Mouse (Mus musculus) hindbrain, embryonic 13.5 days (tissue): ENCODE measurements around the gene Nde1. TPM values are rescaled to one million over a fixed set of nuclear protein-coding genes. Genes with fewer than 3 reads are reported as not detected.
A peak's percentile ranks its signal among the peaks of the same experiment; 100 is the strongest.

ENCODE experiments used
- ATAC-seq: fragments of 200-750 bp; cut with Nextera tagmentation; 2 replicates; pipeline ENCODE4 v1.8.0; 2017; ENCODE audit warnings: moderate TSS enrichment; ENCODE audit not compliant: low FRiP score
- H3K27ac ChIP-seq: fragments of 300-500 bp; sonication (generic); 2 replicates; pipeline ENCODE4 v1.5.1; 2015; ENCODE audit warnings: inconsistent platforms, mild to moderate bottlenecking, moderate library complexity
- H3K27me3 ChIP-seq: fragments of 300-500 bp; sonication (generic); 2 replicates; pipeline ENCODE4 v1.6.1; 2015; ENCODE audit warnings: mild to moderate bottlenecking, inconsistent platforms
- H3K36me3 ChIP-seq: fragments of 300-500 bp; sonication (generic); 2 replicates; pipeline ENCODE4 v1.6.1; 2015; ENCODE audit warnings: mild to moderate bottlenecking, inconsistent platforms
- H3K4me1 ChIP-seq: fragments of 300-500 bp; sonication (generic); replicated peaks from 2 replicates; pipeline ENCODE4 v1.6.1; 2015; ENCODE audit warnings: inconsistent platforms
- H3K4me2 ChIP-seq: fragments of 300-500 bp; sonication (generic); 2 replicates; pipeline ENCODE4 v1.6.1; 2015; ENCODE audit warnings: inconsistent platforms, mild to moderate bottlenecking, moderate library complexity
- H3K4me3 ChIP-seq: fragments of 300-500 bp; sonication (generic); 2 replicates; pipeline ENCODE4 v1.5.1; 2015; ENCODE audit warnings: mild to moderate bottlenecking, inconsistent platforms
- H3K9ac ChIP-seq: fragments of 300-500 bp; sonication (generic); 2 replicates; pipeline ENCODE4 v1.6.1; 2015; ENCODE audit warnings: mild to moderate bottlenecking, inconsistent platforms
- H3K9me3 ChIP-seq: fragments of 300-500 bp; sonication (generic); 2 replicates; pipeline ENCODE4 v1.6.1; 2016; ENCODE audit warnings: inconsistent platforms
- WGBS: fragments of 180-500 bp; shearing (Covaris S2); methylation state at CpG from one replicate; pipeline ENCODE4 v1.1.7; 2015; 5-methylcytosine and 5-hydroxymethylcytosine counted together
- polyA plus RNA-seq: library from polyadenylated mRNA; unstranded; fragments of >200 nt; fragmentation: Nextera tagmentation; extraction: Ambion mirVana; gene quantifications from 2 replicates; pipeline ENCODE4 v1.2.1, GENCODE M21; 2015

Nde1 gene
- 35.6 and 39.3 TPM in 2 replicates for polyA plus RNA-seq

DNA sequence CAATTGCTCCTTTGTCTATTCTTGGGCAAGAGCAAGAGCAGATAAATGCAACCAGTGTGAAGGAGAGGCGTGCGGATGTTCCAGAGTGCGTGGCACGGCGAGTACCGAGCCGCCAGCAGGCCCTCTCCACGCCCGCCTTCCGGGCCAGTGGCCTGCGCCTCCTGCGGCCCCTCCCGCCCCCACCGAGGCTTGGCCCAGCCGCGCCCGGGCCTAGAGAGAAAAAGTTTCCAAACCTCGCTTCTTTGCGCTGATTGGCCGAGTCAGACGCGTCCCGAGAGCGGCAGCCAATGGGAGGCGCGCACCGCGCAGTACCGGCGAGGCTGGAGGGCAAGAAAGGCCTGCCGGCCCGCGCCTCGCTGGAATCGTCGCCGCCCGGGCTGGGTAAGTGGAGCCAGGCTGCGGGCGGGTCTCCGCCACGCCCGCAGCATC lies at the start of gene Nde1, which contains the start of gene Marf1:
Nde1 (plus strand) TSS at position 288 of the 429 bp plus-strand sequence.
Marf1 (minus strand) TSS at position 364 of the 429 bp plus-strand sequence.
- ATAC-seq, result peak; percentile 67
- Histone ChIP-seq H3K36me3 (no peaks in the 10 kb centered on the region), H3K4me3 (peak within 1 kb of the TSS; percentile 65), H3K27me3 (no peaks in the 10 kb centered on the region), H3K4me2 (peak within 1 kb of the TSS; percentile 69), H3K4me1 (peaks cover 21% of the 10 kb centered on the region), H3K27ac (peak within 1 kb of the TSS; percentile 48), H3K9me3 (no peaks in the 10 kb centered on the region), H3K9ac (peak within 1 kb of the TSS; percentile 82)
- WGBS, result under 1% methylated on average over 40 of the region's 43 CpGs

DNA sequence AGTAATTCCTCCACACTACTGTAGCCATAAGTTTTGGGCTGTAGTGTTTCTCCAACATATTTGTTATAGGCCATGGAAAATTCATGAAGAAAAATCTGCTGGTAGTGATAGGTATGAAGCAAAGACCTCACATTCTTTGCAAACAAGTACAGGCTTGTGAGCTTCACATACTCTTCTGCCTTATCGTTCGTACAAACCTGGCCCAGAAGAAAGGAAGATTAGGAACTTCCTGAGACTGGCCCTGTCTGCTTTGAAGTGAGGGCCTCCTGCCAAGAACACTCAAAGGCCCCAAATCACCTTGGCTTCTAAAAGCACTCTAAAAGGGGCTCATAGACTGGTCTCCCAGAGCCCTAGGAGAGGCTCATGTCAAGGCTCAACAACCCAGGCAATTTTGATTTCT lies 45.8 kb upstream of the Nde1 start:
- Histone ChIP-seq H3K4me3 (no peak overlapping the region), H3K9me3 (no peaks in the 10 kb centered on the region), H3K4me1 (no peaks in the 10 kb centered on the region), H3K9ac (no peak overlapping the region), H3K4me2 (no peak overlapping the region), H3K27me3 (no peaks in the 10 kb centered on the region), H3K36me3 (peaks cover 74% of the 10 kb centered on the region), H3K27ac (no peak overlapping the region)
- no peak for ATAC-seq
- WGBS, result 86% methylated on average over 2 of the region's 2 CpGs

DNA sequence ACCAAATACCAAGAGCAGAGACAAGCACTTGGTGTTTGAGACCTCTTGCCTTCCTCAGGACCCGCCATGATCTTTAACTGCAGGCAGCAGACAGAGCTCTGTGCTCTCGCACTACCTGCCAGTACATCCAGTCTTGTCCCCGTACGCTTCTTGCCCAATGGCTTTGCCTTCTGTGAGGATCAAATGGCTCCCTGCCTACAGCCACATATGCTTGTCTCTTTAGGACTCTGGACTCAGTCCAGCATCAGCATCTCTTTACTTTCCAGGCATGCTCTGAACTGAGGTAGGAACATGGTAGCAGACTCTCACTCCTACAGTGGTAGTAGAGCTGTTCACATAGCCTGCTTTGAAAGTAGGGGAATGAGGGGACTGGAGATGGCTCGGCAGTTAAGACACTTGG lies 42.1 kb upstream of the Nde1 start:
- no peaks in the 10 kb centered on the region for H3K9me3 ChIP-seq
- no peak overlapping the region for H3K27ac ChIP-seq
- no peak for ATAC-seq
- WGBS, result 95% methylated on average over 5 of the region's 5 CpGs
- H3K36me3 ChIP-seq, result peaks cover 81% of the 10 kb centered on the region
- H3K4me2 ChIP-seq, result no peak overlapping the region
- no peaks in the 10 kb centered on the region for H3K27me3 ChIP-seq
- no peak overlapping the region for H3K4me3 ChIP-seq
- no peak overlapping the region for H3K9ac ChIP-seq
- no peaks in the 10 kb centered on the region for H3K4me1 ChIP-seq

DNA sequence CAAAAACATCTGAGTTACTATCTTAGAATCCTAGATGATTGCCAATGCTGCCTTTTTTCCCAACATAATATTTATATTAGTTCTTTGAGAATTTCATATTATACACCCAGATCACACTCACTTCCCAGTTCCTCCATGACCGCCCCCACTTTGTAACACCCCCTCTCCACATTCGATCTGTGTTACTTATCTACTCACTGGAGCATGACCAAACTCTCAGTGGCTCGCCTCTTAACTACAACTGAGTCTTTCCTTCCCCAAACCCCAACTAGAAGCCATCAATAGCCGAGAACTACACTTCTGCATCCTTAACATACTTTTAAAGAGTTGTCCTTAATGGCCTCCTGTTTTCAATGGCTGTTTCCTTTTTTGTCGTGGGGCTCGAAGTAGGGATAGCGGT lies 41.5 kb upstream of the Nde1 start:
- no peak overlapping the region for H3K4me3 ChIP-seq
- no peak for ATAC-seq
- H3K9me3 ChIP-seq, result no peaks in the 10 kb centered on the region
- no peak overlapping the region for H3K9ac ChIP-seq
- H3K27ac ChIP-seq, result no peak overlapping the region
- no peaks in the 10 kb centered on the region for H3K27me3 ChIP-seq
- peaks cover 81% of the 10 kb centered on the region for H3K36me3 ChIP-seq
- H3K4me1 ChIP-seq, result no peaks in the 10 kb centered on the region
- WGBS, result 96% methylated on average over 7 of the region's 7 CpGs
- H3K4me2 ChIP-seq, result no peak overlapping the region

DNA sequence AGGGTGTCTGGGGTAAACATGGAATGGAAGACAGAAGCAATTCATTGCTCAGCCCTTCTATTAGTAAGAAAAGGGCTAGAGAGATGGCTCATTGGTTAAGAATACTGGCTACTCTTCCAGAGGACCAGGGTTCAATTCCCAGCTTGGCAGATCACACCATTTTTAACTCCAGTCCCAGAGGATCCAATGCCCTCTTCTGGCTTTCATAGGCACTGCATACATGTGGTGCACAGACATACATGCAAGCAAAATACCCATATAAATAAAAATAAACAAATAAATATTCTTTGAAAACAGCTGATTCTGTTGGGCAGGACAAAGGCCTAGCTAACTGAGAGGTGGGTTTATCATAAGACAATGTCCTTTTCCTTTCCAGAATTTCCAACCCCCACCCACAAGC lies 40.5 kb upstream of the Nde1 start:
- Histone ChIP-seq H3K27ac (no peak overlapping the region), H3K4me3 (no peak overlapping the region), H3K4me1 (no peaks in the 10 kb centered on the region), H3K36me3 (peaks cover 79% of the 10 kb centered on the region), H3K9ac (no peak overlapping the region), H3K4me2 (no peak overlapping the region), H3K27me3 (no peaks in the 10 kb centered on the region), H3K9me3 (no peaks in the 10 kb centered on the region)
- no peak for ATAC-seq

DNA sequence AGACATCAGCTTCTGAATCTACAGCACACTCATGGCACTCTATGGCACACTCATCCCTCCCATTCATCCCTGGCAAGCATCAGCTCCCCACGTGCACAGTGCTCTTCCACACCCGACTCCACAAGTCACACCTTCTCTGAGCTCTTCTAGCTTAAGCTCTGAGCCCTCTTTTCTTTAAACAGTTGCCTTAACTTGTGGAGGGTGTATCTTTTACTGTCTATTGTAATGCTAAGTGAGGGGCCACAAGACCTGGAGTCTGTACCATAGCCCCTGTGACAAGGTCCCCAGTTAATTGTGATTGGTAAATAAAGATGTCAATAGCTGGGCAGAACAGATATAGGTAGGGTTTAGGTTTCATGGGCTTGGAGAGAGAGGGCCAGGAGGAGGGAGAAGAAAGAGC lies 39.2 kb upstream of the Nde1 start:
- H3K4me1 ChIP-seq, result no peaks in the 10 kb centered on the region
- H3K9me3 ChIP-seq, result no peaks in the 10 kb centered on the region
- WGBS, result 84% methylated on average over 2 of the region's 2 CpGs
- H3K27ac ChIP-seq, result no peak overlapping the region
- no peaks in the 10 kb centered on the region for H3K27me3 ChIP-seq
- peaks cover 88% of the 10 kb centered on the region for H3K36me3 ChIP-seq
- ATAC-seq, result no peak
- no peak overlapping the region for H3K4me2 ChIP-seq
- no peak overlapping the region for H3K4me3 ChIP-seq
- no peak overlapping the region for H3K9ac ChIP-seq

DNA sequence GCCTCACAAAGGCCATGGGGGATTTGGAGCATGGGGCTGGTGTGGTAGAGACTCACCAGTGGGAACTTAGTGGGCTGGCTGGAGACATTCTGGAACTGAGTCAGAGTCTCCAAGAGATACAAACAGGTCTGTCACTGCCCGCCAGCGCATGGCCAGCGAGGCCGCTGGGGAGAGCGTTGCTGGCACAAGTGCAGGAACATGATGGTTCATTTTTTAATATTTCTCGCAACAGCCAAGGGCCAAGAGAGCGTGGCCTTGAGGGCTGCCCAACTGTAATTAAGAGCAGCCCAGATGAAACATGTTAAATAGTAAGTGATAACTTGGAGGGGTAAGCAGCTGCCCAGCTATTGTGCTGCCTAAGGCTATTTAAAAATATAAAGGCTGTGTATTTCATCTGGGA lies 38.4 kb upstream of the Nde1 start:
- Histone ChIP-seq H3K4me3 (no peak overlapping the region), H3K27ac (no peak overlapping the region), H3K9me3 (no peaks in the 10 kb centered on the region), H3K9ac (no peak overlapping the region), H3K4me2 (no peak overlapping the region), H3K4me1 (no peaks in the 10 kb centered on the region), H3K27me3 (no peaks in the 10 kb centered on the region), H3K36me3 (peaks cover 96% of the 10 kb centered on the region)
- no peak for ATAC-seq
- 98% methylated on average over 7 of the region's 7 CpGs for WGBS

DNA sequence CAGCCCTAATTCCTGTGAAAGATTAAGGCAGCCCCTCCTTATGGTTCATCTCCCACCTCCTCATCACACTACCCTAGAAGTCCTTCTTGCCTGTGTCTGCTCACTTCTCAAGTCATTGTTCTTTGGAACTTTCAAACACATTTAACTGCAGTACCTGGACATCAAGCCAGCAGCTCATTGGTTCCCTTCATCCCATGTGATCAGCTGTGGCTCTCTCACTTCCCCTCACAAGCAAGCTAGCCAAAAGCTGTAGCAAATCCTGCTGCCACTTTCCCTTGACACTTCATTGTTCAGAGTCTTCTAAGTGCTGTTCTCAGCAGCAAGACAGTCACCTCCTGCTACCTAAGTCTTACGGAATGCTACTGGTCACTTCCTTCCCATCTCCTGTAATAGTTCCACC lies 37.8 kb upstream of the Nde1 start:
- H3K27ac ChIP-seq, result no peak overlapping the region
- H3K4me2 ChIP-seq, result no peak overlapping the region
- ATAC-seq, result no peak
- H3K27me3 ChIP-seq, result no peaks in the 10 kb centered on the region
- no peak overlapping the region for H3K4me3 ChIP-seq
- no peaks in the 10 kb centered on the region for H3K9me3 ChIP-seq
- peaks cover 98% of the 10 kb centered on the region for H3K36me3 ChIP-seq
- WGBS, result 97% methylated on average over 1 of the region's 1 CpGs
- H3K9ac ChIP-seq, result no peak overlapping the region
- no peaks in the 10 kb centered on the region for H3K4me1 ChIP-seq

DNA sequence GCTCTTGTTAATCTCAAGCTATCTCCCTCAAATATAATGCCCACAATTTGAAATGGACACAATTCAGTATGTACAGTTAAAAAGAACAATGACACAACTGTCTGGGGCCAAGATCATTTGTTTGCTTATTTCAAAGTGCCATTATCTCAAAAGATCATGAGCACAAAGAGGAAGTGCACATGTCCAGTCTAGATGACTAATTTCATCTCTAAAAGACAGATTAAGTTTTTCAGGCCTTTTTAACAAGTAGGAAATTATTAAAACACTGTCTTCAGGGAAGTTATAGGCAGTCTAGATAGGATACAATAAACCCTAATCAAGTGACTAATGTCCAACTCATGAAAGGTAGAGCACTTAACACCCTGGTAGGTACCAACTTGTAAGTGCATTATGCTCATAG lies 34.1 kb upstream of the Nde1 start:
- Histone ChIP-seq H3K27ac (no peak overlapping the region), H3K27me3 (no peaks in the 10 kb centered on the region), H3K4me2 (no peak overlapping the region), H3K9ac (no peak overlapping the region), H3K4me3 (no peak overlapping the region), H3K9me3 (no peaks in the 10 kb centered on the region), H3K4me1 (no peaks in the 10 kb centered on the region), H3K36me3 (peaks cover 98% of the 10 kb centered on the region)
- no peak for ATAC-seq

DNA sequence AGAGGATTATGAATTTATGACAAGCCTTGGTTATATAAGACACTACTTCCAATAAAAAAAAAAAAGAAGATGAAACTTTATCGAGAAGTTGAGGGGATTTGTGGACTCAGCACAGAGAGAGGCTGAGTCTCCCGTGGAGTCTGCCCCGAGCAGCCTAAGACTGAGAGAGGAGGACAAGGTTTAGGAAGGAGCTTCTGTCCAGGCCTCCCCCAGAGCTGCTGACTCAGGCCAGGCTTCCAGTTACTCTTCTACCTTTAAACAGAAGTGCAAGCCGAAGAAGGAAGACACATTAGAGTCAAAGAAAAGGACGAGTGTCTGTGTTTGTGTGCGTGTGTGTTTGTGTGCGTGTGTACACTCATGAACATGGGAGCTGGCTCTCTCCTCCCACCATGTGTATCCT lies 32.3 kb upstream of the Nde1 start:
- H3K36me3 ChIP-seq, result peaks cover 98% of the 10 kb centered on the region
- H3K4me1 ChIP-seq, result no peaks in the 10 kb centered on the region

DNA sequence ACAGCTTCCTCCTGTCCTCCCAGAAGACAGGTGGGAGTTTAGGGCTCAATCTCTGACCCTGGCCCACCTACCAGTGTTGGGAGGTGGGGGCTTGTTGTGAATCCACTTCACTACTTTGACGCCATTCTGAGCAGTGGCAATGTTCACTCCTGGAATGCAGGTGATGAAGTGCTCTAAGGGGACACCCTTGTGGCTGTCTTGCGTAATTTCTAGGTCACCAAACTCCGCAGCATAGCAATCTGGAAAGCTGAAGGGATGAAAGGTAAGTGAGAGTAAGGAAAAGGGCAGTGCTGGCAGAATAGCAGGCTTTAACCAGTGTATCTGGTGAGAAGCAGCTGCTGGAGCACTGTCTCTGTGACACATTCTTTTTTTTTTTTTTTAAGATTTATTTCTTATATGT lies 31.7 kb upstream of the Nde1 start:
- 90% methylated on average over 3 of the region's 3 CpGs for whole genome bisulfite sequencing
- H3K27ac ChIP-seq, result no peak overlapping the region
- H3K4me3 ChIP-seq, result no peak overlapping the region

More for the DNA sequence above, 32.3 kb upstream of the Nde1 start:
- no peaks in the 10 kb centered on the region for H3K9me3 ChIP-seq
- H3K27me3 ChIP-seq, result no peaks in the 10 kb centered on the region
- no peak overlapping the region for H3K9ac ChIP-seq
- no peak for ATAC-seq
- no peak overlapping the region for H3K4me3 ChIP-seq
- whole genome bisulfite sequencing, result 94% methylated on average over 7 of the region's 7 CpGs
- H3K27ac ChIP-seq, result no peak overlapping the region
- no peak overlapping the region for H3K4me2 ChIP-seq

DNA sequence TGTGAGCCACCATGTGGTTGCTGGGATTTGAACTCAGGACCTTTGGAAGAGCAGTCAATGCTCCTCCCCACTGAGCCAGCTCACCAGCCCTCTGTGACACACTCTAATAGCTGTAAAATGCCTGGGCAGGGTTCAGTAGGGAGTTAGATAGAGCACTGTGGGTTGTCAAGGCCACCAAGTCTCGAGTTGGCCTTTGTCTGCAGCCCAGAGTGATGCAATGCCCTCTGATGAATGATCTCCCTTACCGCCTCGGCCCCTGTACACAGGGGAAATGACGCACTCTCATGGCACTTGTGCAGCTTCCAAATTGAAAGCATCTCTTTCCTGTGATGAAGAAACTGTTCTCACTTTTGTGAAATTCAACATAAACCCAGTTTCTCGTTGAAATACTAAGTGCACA lies 31.2 kb upstream of the Nde1 start:
- no peak overlapping the region for H3K4me3 ChIP-seq
- H3K27me3 ChIP-seq, result no peaks in the 10 kb centered on the region
- no peaks in the 10 kb centered on the region for H3K9me3 ChIP-seq
- peaks cover 99% of the 10 kb centered on the region for H3K36me3 ChIP-seq
- no peaks in the 10 kb centered on the region for H3K4me1 ChIP-seq
- no peak for ATAC-seq
- no peak overlapping the region for H3K27ac ChIP-seq
- H3K4me2 ChIP-seq, result no peak overlapping the region
- H3K9ac ChIP-seq, result no peak overlapping the region
- 91% methylated on average over 5 of the region's 5 CpGs for WGBS

More for the DNA sequence above, 31.7 kb upstream of the Nde1 start:
- H3K9me3 ChIP-seq, result no peaks in the 10 kb centered on the region
- no peaks in the 10 kb centered on the region for H3K27me3 ChIP-seq
- no peak overlapping the region for H3K9ac ChIP-seq
- no peaks in the 10 kb centered on the region for H3K4me1 ChIP-seq
- peaks cover 98% of the 10 kb centered on the region for H3K36me3 ChIP-seq
- H3K4me2 ChIP-seq, result no peak overlapping the region
- ATAC-seq, result no peak

DNA sequence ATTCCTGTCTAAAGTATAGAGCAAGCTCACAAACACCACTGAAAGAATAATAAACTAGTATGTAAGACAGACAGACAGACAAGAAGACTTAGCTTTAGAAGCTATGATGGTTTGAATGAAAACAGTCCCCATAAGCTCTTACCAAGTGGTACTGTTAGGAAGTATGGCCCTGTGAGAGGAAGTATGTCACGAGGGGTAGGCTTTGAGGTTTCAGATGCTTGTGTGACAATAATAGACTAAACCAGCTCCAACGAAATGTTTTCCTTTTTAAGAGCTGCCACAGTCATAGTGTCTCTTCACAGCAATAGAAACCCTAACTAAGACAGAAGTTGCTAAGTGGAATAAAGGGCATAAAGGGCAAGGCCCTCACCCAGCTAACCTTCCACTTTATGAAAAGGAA lies 28.1 kb upstream of the Nde1 start:
- Histone ChIP-seq H3K4me1 (no peaks in the 10 kb centered on the region), H3K27ac (no peak overlapping the region), H3K36me3 (peaks cover 93% of the 10 kb centered on the region), H3K4me2 (no peak overlapping the region), H3K27me3 (no peaks in the 10 kb centered on the region), H3K4me3 (no peak overlapping the region), H3K9me3 (no peaks in the 10 kb centered on the region), H3K9ac (no peak overlapping the region)
- ATAC-seq, result no peak
- 86% methylated on average over 2 of the region's 2 CpGs for WGBS
